In the genomic region with DNA sequence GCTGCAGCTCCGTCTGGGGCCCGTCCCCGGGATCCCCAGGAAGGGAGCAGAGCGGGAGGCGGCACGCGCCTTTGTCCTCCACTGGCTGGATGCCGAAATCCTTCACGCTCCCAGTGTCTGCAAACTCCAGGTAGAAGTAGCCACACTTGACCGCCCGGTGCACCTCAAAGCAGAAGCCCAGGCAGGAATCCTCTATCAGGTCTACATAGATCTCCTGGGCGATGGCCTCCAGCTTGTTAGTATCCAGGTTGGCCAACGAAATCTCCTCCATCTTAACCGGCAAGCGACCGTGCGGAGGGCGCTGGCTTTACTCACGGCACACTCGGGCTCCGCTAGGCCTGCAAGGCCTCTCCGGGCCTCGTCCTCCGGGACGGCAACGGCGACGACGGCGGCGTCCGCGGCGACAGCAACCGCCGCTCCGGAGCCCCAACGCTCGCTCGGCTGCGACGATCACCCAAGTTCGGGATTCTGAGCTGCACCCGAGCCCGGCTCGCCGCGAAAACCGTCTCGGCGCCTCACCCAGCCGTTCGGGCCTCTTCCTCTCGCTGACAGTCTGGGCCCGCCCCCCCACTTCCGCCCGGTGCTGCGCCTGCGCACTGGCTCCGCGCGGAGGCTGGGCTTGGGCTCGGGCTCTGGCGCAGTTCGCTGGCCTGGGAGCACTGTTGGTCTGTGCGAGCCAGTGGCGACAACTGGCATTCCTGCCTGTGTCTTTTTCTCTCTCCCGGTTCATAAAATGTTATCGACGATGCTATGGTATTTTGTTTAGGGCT, we compare ENCODE assay signal across 8 mouse cellular contexts. TPM values are rescaled to one million over a fixed set of nuclear protein-coding genes. Genes with fewer than 3 reads are reported as not detected.
A peak's percentile ranks its signal among the peaks of the same experiment; 100 is the strongest.
DNase-seq lines count a peak whose midpoint lies in the region; ATAC-seq and TF ChIP-seq lines count a peak whose summit lies in the region.

A gene (minus strand): TSS at position 550 of the 770 bp plus-strand sequence.

- intact Hi-C loops in heart, postnatal 36 days (cut with DNase I), result no loop called here

- no peaks in the 10 kb centered on the region for H3K27me3 ChIP-seq in G1E (ENCODE audit: insufficient read depth, low read length)
- H3K27me3 ChIP-seq in forebrain, embryonic 16.5 days (replicated peaks; ENCODE audit: control insufficient read depth, insufficient read depth, low read length), result no peaks in the 10 kb centered on the region
- no peaks in the 10 kb centered on the region for H3K27me3 ChIP-seq in lung, embryonic 14.5 days (ENCODE audit: insufficient read depth, low read length)
- H3K27me3 ChIP-seq in thymus, adult 2 months (ENCODE audit: control insufficient read depth, insufficient read depth, low read length), result no peaks in the 10 kb centered on the region

- peak; percentile 80 for DNase-seq in G1E (ENCODE audit: low spot score)
- DNase-seq in cerebellum, adult 18-20 months, result peak; percentile 95 to 98
- DNase-seq in heart, postnatal 36 days, result peak; percentile 97 to 99
- DNase-seq in layer of hippocampus, adult 2 months (ENCODE audit: low spot score in 2 of 2), result peak; percentile 92 to 97
- peak; percentile 93 for DNase-seq in lung, embryonic 14.5 days
- peak; percentile 97 for DNase-seq in thymus, adult 2 months

- peaks cover 36% of the 10 kb centered on the region for H3K4me1 ChIP-seq in G1E (ENCODE audit: insufficient read depth, low read depth, low read length)
- H3K4me1 ChIP-seq in forebrain, embryonic 16.5 days (replicated peaks; ENCODE audit: control insufficient read depth, insufficient read depth, low read length), result peaks cover 25% of the 10 kb centered on the region
- peaks cover 6% of the 10 kb centered on the region; the same call in 1 of the 2 replicates for H3K4me1 ChIP-seq in lung, embryonic 14.5 days (ENCODE audit: insufficient read depth)
- H3K4me1 ChIP-seq in olfactory bulb, adult 2 months (ENCODE audit: control insufficient read depth, insufficient read depth, low read length), result peaks cover 12% of the 10 kb centered on the region
- H3K4me1 ChIP-seq in thymus, adult 2 months (replicated peaks; ENCODE audit: control insufficient read depth, insufficient read depth, low read length), result peaks cover 15% of the 10 kb centered on the region

- TF ChIP-seq CTCF in G1E (IDR thresholded peaks at IDR 0.05; ENCODE audit: low read depth, low read length), result no peak
- no peak for TF ChIP-seq CTCF in layer of hippocampus, adult 2 months (conservative IDR thresholded peaks at IDR 0.05)
- TF ChIP-seq CTCF in lung, embryonic 14.5 days (IDR thresholded peaks at IDR 0.05; ENCODE audit: low read depth), result no peak
- no peak for TF ChIP-seq CTCF in olfactory bulb, adult 2 months (IDR thresholded peaks at IDR 0.05; ENCODE audit: insufficient read depth, low read depth, low read length)
- 0 out of 2 replicates have a peak, but pooled peaks have one; percentile 59 for TF ChIP-seq CTCF in thymus, adult 2 months (IDR thresholded peaks at IDR 0.05; ENCODE audit: borderline replicate concordance, control insufficient read depth, extremely low read depth, insufficient read depth, low read length, poor library complexity)

- under 1% methylated on average over 64 of the region's 70 CpGs for WGBS in forebrain, embryonic 16.5 days
- WGBS in lung, embryonic 14.5 days, result under 1% methylated on average over 70 of the region's 70 CpGs
- WGBS in olfactory bulb, adult 2 months, result under 1% methylated on average over 70 of the region's 70 CpGs
- WGBS in thymus, adult 2 months, result under 1% methylated on average over 70 of the region's 70 CpGs

- H3K9me3 ChIP-seq in G1E (replicated peaks), result no peaks in the 10 kb centered on the region
- no peaks in the 10 kb centered on the region for H3K9me3 ChIP-seq in forebrain, embryonic 16.5 days (ENCODE audit: control insufficient read depth, low read length)
- no peaks in the 10 kb centered on the region for H3K9me3 ChIP-seq in lung, embryonic 14.5 days (ENCODE audit: low read depth, low read length)

- peaks cover 22% of the 10 kb centered on the region for H3K36me3 ChIP-seq in G1E (replicated peaks)
- peaks cover 11% of the 10 kb centered on the region for H3K36me3 ChIP-seq in forebrain, embryonic 16.5 days (ENCODE audit: control insufficient read depth, insufficient read depth)
- peaks cover 30% of the 10 kb centered on the region for H3K36me3 ChIP-seq in lung, embryonic 14.5 days (ENCODE audit: insufficient read depth)
- H3K36me3 ChIP-seq in thymus, adult 2 months (ENCODE audit: control insufficient read depth, insufficient read depth, low read length), result peaks cover 5% of the 10 kb centered on the region; the same call in 1 of the 2 replicates

- peak within 1 kb of the TSS; percentile 88 for H3K4me3 ChIP-seq in G1E (ENCODE audit: low read depth, low read length)
- peak within 1 kb of the TSS; percentile 81 for H3K4me3 ChIP-seq in forebrain, embryonic 16.5 days (replicated peaks; ENCODE audit: low read length)
- H3K4me3 ChIP-seq in layer of hippocampus, adult 2 months, result peak within 1 kb of the TSS; percentile 83
- H3K4me3 ChIP-seq in lung, embryonic 14.5 days (ENCODE audit: low read depth, low read length), result peak within 1 kb of the TSS; percentile 79
- peak within 1 kb of the TSS; percentile 97 for H3K4me3 ChIP-seq in olfactory bulb, adult 2 months (ENCODE audit: insufficient read depth, low read depth, low read length)
- H3K4me3 ChIP-seq in thymus, adult 2 months (ENCODE audit: control insufficient read depth, insufficient read depth, low read length), result peak within 1 kb of the TSS; percentile 90

- ATAC-seq in G1E (ENCODE audit: extremely low read depth, insufficient number of reproducible peaks, low FRiP score, poor library complexity, severe bottlenecking), result peak; percentile 64
- peak; percentile 100 for ATAC-seq in forebrain, embryonic 16.5 days
- peak; percentile 100 for ATAC-seq in lung, embryonic 14.5 days (ENCODE audit: insufficient read depth)

- peak within 1 kb of the TSS; percentile 84 for H3K4me2 ChIP-seq in forebrain, embryonic 16.5 days (ENCODE audit: low read length)
- H3K4me2 ChIP-seq in lung, embryonic 14.5 days, result peak within 1 kb of the TSS; percentile 79

- peak within 1 kb of the TSS; percentile 96 for H3K27ac ChIP-seq in forebrain, embryonic 16.5 days (ENCODE audit: low read length)
- peak within 1 kb of the TSS; percentile 99 for H3K27ac ChIP-seq in layer of hippocampus, adult 2 months
- peak within 1 kb of the TSS; percentile 96 for H3K27ac ChIP-seq in lung, embryonic 14.5 days (ENCODE audit: low read depth)
- H3K27ac ChIP-seq in olfactory bulb, adult 2 months (ENCODE audit: insufficient read depth, low read depth, low read length), result peak within 1 kb of the TSS; percentile 89
- peak within 1 kb of the TSS; percentile 41 for H3K27ac ChIP-seq in thymus, adult 2 months (ENCODE audit: control insufficient read depth, insufficient read depth, low read length)

- H3K9ac ChIP-seq in forebrain, embryonic 16.5 days (replicated peaks; ENCODE audit: low read depth, low read length), result peak within 1 kb of the TSS; percentile 98
- peak within 1 kb of the TSS; percentile 98 for H3K9ac ChIP-seq in lung, embryonic 14.5 days

- peak; percentile 95 for TF ChIP-seq POLR2A in olfactory bulb, adult 2 months (IDR thresholded peaks at IDR 0.05; ENCODE audit: insufficient read depth, low read depth, low read length)
- TF ChIP-seq POLR2A in thymus, adult 2 months (IDR thresholded peaks at IDR 0.05; ENCODE audit: control insufficient read depth, extremely low read depth, insufficient read depth, low read length, poor library complexity), result peak; percentile 85

RNA-seq across cellular contexts. Expression of the gene that starts here (rescaled TPM):
- total RNA-seq in G1E (2014; fragmentation: Nextera tagmentation) (69.5 and 78.0 TPM in 2 replicates), G1E (2017) (81.0 and 88.8 TPM in 2 replicates)
- 33.9 and 35.4 TPM in 2 replicates for polyA plus RNA-seq in G1E (2012)
- 349 and 369 TPM in 2 replicates for polyA plus RNA-seq in forebrain, embryonic 16.5 days (2015; fragmentation: Nextera tagmentation; extraction: Ambion mirVana)
- 10 to 100 TPM; 26.4 to 31.2 TPM for total RNA-seq in heart, postnatal 36 days (2021)
- 100 to 1,000 TPM; 160 to 169 TPM for total RNA-seq in layer of hippocampus, adult 2 months (2021)
- polyA plus RNA-seq in lung, embryonic 14.5 days (2014; fragmentation: Nextera tagmentation; extraction: Ambion mirVana), result 135 and 141 TPM in 2 replicates
- polyA plus RNA-seq in olfactory bulb, adult 2 months (2012; ENCODE audit: insufficient read depth, insufficient read length, low replicate concordance, missing spikeins), result 85.3 TPM in 1 of 2 replicates, not detected in the other
- 30.6 and 31.8 TPM in 2 replicates for polyA plus RNA-seq in thymus, adult 2 months (2012; rRNA removed)

Comparison
In these comparisons a context has a peak if more than half of its experiments do, and no peak if none do; other contexts are left out.
1. Peak in every context shown above with its lines: DNase-seq, ATAC-seq, H3K4me3 ChIP-seq and H3K27ac ChIP-seq.
2. H3K27ac ChIP-seq: peak in every context shown above with its lines; median percentile 99 in layer of hippocampus, adult 2 months; 96 in forebrain, embryonic 16.5 days; 96 in lung, embryonic 14.5 days; 89 in olfactory bulb, adult 2 months; 41 in thymus, adult 2 months.